Mouse (Mus musculus) layer of hippocampus, adult 18-20 months (tissue): ENCODE results near the gene Swsap1. TPM values are rescaled to one million over a fixed set of nuclear protein-coding genes. Genes with fewer than 3 reads are reported as not detected.

Source experiments
- DNase-seq, 2 experiments: peaks; one replicate each; pipeline ENCODE4 v3.0.0; 2022; ENCODE audit warnings: low spot score in 2 of 2
- total RNA-seq, 2 experiments: library from RNA; stranded (reverse); gene quantifications; 2 replicates each; pipeline ENCODE4 v1.2.3; 2021

The Swsap1 gene
- total RNA-seq, 2 experiments from 2014 or later, result 13.3 to 13.7 TPM

DNA sequence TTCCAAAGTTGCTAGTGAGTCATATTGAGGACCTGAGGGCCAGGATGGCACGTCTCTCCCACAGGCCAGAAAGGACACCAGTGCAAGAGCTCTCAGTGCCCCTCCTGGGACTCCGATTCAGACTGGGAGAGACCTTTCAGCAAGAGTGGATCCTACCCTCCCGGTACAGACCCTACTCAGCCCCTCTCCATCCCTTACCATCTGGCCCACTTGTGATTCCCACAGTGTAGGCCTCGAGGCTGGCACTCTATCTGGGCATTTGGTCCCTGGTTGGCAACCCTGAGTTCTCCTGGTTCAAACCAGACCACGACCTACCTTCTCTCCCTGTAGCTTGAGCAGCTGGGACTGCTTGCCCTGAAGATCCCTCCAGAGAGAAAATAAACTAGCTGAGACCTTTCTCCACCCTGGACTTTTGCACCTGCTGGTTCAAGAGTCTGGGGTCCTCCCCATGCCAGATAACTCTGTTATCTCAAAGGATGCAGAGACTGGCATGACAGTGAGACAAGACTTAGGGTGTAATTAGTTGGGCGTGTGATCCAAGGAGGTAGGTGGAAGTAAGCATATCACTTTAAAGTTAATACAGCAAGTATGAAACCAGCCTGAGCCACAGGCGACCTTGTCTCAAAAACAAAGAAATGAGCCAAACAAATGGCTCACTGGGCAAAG lies 20.0 kb upstream of the Swsap1 start:
- DNase-seq, result no peak

- peak; percentile 97 to 98 for DNase-seq
Measured at GRCm38 (mm10) chr9:21936692-21937570, 18.6 kb upstream of the Swsap1 start, which contains the start of gene Plppr2. Plppr2 (plus strand) TSS chr9:21937033.

- DNase-seq, result peak in 1 of 2 experiments; percentile 75
Measured at GRCm38 (mm10) chr9:21937711-21938175, 17.8 kb upstream of the Swsap1 start.

GRCm38 (mm10) chr9:21938234-21938855 lies 17.2 kb upstream of the Swsap1 start:
- DNase-seq, result peak in 1 of 2 experiments; percentile 53

DNA sequence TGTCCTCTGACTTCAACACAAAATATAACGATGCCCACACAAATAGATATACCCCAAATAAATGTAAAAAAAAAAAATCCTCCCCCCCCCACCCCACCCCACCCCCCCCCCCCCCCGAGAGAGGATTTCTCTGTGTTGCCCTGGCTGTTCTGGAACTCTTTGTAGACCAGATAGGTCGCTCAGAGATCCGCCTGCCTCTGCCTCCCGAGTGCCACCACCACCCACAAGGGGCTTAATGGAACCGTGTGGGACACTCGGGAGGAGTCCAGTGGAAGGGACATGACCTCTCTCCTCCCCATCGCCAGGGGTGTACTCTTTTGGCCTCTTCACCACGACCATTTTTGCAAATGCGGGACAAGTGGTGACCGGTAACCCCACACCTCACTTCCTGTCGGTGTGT lies 12.5 kb upstream of the Swsap1 start:
- no peak for DNase-seq

DNA sequence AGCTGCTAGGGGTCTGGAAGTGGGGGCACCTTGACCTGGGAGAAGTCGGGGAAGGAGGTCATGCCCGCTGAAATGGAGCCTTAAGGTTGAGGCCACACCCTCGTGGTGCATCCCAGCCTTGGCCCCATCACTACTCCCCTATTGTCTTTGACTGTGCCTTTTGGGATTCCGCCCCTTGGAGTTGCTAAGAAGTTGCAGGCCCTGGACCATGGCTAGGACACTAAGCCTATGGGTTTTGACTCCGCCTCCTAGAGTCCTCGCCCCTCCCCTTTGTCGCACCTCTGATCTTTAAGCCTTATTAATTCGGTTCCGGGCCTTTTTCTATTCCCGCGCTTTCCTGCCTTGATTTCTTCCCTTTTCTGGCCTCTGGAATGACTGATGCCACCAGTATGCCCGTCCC lies 11.9 kb upstream of the Swsap1 start:
- no peak for DNase-seq

DNA sequence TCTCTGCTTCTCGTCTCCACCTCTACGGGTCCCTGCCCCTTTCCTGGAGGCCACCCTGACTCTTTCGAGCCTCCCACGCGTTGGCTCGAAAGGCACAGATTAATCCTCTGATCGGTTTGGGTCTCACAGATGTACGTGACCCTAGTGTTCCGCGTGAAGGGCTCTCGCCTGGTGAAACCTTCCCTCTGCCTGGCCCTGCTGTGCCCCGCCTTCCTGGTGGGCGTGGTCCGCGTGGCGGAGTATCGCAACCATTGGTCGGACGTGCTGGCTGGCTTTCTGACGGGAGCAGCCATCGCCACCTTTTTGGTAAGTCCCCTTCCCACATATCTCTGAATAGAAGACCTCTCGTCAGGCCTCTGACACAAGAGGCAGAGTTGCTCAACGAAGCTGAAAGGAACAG lies 11.3 kb upstream of the Swsap1 start:
- DNase-seq, result no peak

GRCm38 (mm10) chr9:21947540-21948130 lies 7.9 kb upstream of the Swsap1 start:
- no peak for DNase-seq

GRCm38 (mm10) chr9:21948146-21948545 lies 7.4 kb upstream of the Swsap1 start:
- DNase-seq, result no peak

DNA sequence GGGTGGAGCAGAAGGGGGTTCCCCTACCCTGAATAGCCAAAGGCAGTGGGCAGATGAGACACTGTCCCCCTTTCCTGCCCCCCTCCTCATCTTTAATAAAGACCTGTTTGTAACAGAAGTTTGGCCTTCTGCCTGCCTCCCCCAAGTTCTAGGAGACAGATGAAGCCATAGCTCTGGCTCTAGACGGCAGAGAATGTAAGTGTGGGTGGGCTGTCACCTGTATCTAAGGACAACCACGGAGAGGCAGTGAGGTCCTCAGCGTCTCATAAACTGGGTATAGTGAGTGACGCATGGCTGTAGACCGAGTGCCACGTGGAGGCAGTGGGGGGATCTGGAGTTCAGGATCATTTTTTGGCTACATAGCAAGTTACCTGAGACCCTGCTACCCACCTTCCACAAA lies 6.8 kb upstream of the Swsap1 start:
- peak in 1 of 2 experiments; percentile 64 for DNase-seq

- no peak for DNase-seq
Measured at GRCm38 (mm10) chr9:21950322-21950721, 5.2 kb upstream of the Swsap1 start.

DNA sequence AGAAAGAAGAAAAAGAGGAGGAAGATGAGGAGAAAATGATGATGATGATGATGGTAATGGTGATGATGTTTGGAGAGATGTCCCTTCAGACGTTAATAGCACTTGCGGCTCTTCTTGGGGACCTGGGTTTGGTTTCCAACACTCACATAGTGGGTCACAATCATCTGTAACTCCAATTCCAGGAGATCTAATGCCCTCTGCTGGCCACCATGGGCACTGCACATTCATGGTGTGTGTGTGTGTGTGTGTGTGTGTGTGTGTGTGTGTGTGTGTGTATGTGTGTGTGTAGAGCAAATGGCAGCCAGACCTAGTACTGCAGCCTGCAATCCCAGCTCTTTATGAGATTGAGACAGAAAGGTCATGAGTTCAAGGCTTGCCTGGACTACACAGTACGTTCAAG lies 3.6 kb upstream of the Swsap1 start:
- DNase-seq, result no peak

DNA sequence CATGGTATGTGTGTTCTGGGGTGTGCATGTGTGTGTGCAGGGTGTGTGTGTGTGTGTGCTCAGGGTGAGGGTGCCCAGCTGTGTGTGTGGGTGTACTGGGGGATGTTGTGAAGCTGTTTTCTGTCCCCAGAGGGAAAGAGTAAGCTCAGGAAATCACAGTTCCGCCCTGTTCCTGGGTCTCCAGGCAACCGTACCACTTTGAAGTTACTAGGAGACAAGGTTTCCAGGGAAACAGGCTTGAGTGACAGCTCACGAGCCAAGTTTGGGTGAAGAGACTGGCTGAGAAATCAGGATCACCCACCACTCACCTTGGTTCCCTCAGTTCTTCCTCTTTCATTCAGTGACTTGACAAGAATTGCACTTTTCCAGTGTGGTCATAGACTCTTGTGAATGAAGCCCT lies 2.0 kb upstream of the Swsap1 start:
- peak; percentile 69 to 76 for DNase-seq

DNA sequence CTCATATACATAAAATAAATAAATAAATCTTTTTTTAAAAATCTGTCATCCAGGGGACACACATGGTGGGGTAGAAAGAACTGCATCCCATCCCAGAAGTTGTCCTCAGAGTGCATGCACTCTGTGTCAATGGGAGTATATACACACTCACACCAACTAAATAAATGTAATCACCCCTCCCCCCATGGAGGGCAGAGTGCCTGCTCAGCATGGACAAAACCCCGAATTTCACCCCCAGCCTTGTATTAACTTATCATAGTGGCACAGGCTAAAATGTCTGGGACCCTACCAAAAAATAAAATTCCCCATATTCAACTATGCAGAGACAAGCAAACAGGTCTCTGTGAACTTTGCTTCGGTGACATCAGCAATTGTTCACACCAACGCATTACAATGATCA lies 920 bp upstream of the Swsap1 start:
- DNase-seq, result no peak

- DNase-seq, result no peak
Measured at GRCm38 (mm10) chr9:21955225-21955569, 358 bp upstream of the Swsap1 start.

GRCm38 (mm10) chr9:21958372-21958771 lies 2.8 kb downstream of the Swsap1 start:
- DNase-seq, result no peak

- no peak for DNase-seq
Measured at GRCm38 (mm10) chr9:21959244-21959643, 3.7 kb downstream of the Swsap1 start.

DNA sequence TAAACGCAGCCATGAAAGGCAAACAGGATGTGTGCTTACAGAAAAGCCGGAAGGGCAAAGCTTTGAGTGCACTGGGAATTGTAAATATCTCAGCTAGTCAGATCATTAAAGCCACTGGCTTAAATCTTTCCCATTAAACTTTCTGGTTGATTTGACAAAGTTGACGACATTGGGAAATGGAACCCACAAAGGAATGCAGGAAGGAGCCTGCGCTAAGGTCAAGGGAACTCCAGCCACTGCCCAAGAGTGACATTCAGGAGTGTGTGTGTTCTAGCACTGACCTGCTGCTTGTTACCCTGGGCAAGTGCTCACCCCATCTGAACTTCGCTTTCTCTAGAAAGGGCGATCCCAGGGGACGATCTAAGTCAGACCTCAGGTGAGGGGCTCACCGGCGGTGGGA lies 4.6 kb downstream of the Swsap1 start:
- DNase-seq, result no peak

DNA sequence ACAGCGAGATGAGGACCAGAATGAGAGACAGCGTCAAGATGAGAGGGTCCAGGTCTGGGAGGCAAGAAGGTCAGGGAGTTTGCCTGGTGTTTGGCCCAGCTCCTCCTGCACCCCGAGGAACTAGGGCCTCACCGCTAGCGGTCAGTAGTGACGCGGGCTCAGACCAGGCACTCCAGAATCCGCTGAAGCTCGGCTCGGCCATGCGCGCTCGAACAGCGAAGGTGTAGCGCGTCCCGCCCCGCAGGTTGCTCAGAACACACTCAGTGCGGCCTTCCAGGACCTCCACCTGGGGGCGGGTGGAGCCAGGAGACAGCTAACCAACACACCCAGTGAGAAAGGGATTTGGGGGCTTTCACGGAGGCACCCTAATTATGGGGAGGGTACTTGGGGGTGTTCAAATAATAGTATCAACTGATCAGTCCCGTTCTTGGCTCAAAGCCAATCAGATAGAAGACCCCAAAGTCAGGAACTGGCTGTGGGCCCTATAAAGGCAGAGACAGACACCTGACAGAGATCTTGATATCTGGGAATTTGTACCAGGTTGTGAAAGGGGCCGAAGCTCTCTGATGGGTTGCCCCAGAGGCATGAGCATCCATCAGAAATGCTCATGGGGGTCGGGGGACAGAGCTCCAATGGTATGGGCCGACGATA lies 5.1 kb downstream of the Swsap1 start:
- no peak for DNase-seq

DNA sequence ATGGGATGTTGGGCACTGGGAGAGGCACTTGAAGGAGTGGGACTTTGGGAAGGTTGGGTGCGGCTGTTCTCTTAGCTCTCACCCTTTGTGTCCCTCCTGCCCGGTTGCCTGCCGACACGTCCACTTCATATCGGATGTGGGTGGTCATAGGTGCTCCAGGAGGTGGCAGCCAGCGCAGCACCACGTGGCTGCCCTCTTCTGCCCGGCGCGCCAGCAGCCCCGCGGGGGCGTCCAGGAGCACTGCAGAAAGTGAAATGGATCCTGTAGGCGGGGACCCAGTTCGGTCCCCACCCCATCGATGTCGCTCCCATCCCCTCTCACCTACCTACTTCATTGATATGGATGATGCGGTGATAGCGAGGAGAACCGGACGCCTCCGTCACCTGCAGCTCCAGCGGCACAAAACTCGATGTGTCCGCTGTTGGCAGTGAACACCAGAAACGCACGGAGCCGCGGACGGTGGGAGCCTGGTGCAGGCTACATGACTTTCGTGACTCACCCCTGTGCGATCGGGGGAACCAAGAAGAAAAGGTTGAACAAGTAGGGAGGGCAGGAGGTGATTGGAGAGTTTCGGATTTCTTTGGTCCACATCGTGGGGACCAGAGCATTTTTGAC lies 5.9 kb downstream of the Swsap1 start:
- DNase-seq, result no peak

- DNase-seq, result no peak
Measured at GRCm38 (mm10) chr9:21962010-21962409, 6.5 kb downstream of the Swsap1 start.
